Mouse (Mus musculus): Measurements from ENCODE around the gene Lrmda. TPM values are rescaled to one million over a fixed set of nuclear protein-coding genes. Genes with fewer than 3 reads are reported as not detected.

Lrmda gene
- polyA plus RNA-seq, 1 experiment from 2014 or later: 0.21 TPM

DNA sequence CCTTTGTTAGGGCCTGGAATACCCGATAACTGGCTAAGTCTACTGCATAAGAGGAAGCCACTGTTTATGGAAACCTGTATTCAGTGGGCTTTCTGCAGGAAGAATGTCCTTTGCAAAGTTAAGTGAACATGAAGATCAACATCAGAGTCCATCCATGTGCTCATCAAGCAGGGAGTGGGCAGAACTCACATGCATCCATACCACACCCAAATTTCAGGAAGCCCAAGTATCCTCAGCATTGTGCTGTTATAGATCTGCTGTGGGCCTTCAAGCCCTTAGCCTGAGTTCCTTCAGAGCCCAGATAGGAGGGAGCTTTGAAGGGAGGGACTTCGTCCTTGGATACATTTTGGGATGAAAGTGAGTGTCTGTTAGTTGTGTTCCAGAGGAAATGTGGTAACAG is 681.2 kb downstream of the Lrmda start:
- no peak for DNase-seq (ENCODE audit: low spot score)

- DNase-seq (ENCODE audit: low spot score): no peak
These were observed 688.6 kb downstream of the Lrmda start for GRCm38 (mm10) chr14:22707958-22708701.

DNA sequence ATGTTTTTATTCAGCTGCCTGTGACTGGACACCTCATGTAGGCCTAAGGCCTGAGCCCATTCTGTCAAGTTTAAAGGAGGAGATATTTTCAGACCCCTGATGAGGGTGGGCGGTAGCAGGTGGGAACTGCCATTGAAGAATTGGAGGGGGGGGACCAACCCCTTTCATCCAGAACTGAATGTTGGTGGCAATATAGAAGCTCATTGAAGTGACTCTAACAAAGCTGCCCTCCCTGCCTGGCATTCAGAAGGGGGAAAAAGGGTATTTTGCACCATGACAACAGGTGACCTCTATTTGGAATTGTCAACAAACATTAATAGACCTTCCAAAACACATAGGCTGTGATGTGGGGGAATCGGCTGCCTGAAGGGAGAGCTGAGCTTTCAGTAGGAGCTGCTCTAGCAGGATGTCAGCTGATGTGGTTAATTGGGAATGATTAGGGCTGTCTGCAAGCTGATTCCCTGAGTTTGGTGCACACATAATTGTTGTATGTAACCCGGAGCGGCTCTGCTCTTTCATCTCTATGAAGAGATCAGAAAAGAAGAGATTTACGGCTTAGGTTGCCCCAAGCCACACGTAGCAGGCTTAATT is 690.7 kb downstream of the Lrmda start:
- no peak for DNase-seq (ENCODE audit: low spot score)

GRCm38 (mm10) chr14:22712388-22712787 is 692.9 kb downstream of the Lrmda start:
- no peak for DNase-seq (ENCODE audit: low spot score)

DNA sequence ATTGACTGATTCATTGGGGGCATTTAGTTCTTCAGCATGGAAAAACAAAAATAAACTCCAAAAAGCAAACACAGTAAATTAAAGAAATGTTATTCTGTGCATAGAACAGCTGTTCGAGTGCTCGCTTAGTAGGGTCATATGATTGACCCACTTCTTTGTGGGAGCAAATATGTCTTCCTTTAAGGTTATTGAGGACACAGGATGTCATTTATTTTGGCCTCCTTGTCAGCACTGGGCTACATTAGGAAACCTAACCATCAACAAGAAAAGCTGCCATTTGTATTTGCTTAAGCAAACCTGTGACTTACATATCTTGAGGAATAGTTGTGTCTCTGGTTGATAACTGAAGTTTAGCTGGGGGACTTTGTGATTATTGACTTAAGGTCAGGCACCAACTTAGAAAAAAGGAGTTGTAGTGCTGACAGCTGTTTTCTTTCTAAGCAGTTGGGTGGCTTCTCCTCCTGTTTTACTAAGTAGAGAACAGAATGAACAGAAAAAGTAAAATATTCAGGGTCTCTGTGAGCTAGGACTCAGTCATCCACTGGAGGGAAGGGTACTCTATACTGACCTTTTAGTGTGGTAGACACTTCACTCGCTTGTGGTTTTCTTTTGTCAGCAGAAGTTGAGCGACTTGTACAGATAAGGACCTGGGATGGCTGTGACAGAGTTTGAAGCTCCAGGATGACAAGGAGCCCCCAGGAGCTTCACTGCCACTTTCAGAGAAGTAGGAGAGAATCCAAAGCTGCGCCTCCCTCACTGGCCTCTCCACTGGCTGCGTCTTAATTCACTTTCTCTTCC is 696.3 kb downstream of the Lrmda start:
- DNase-seq (ENCODE audit: low spot score): no peak

- no peak for DNase-seq (ENCODE audit: low spot score)
These were observed 700.5 kb downstream of the Lrmda start for GRCm38 (mm10) chr14:22719968-22720367.

DNA sequence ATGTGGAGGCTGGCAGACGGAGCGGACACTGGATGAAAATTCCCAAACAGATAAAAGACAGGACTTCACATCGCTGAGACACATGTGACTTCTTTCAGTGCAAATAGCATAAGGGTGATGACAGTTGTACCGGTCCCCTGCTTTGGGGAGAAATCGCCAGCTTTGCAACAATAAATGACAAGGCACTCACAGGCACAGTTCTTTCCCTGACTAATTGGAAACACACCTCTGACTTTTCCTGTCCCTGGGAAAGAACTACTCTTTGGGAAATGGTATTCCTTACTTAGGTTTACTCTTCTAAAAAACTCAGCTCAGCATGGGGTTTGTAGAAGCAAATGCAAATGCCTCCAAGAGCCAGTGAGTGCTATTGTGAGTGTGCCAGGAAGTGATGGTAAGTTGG is 702.3 kb downstream of the Lrmda start:
- no peak for DNase-seq (ENCODE audit: low spot score)

GRCm38 (mm10) chr14:22727548-22727947 is 708.0 kb downstream of the Lrmda start:
- DNase-seq (ENCODE audit: low spot score): no peak

GRCm38 (mm10) chr14:22728611-22729223 is 709.2 kb downstream of the Lrmda start:
- DNase-seq (ENCODE audit: low spot score): no peak

GRCm38 (mm10) chr14:22738603-22739002 is 719.1 kb downstream of the Lrmda start:
- DNase-seq (ENCODE audit: low spot score): no peak

DNA sequence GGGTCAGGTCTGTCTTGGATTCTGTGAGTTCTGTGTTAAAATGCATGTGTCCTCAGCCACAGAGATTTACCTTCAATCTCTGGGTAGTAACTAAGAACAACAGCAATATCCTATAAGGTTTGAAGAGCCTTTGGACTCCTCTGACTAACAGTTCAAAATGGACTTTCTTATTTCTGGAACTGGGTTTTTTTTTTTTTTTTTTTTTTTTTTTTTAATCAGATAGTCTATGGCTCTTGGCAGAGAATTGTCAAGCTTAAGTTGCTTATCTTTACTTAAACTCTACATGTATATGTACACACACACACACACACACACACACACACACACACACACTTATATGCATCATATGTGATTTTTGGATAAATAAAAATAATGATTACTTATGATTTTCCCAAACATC is 723.0 kb downstream of the Lrmda start:
- DNase-seq (ENCODE audit: low spot score): no peak

DNA sequence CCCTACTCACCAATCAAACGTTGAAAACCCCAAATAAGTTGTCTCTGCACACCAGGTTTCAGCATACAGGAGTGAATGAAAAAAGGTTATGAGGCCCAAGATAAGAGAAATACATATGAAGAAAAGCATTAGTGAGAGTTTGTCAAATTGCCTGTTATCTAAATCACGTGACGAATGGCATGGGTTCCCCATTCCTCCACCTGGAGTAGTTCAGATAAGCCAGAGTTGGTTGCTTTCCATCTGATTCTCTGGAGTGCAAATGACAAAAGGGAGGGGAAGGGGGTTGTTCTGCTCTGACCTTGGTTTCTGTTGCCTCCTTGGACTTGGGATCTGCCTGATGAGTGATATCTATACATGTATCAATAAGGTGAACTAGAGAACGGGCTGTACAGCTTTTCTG is 723.8 kb downstream of the Lrmda start:
- no peak for DNase-seq (ENCODE audit: low spot score)

GRCm38 (mm10) chr14:22744701-22745100 is 725.2 kb downstream of the Lrmda start:
- no peak for DNase-seq (ENCODE audit: low spot score)

DNA sequence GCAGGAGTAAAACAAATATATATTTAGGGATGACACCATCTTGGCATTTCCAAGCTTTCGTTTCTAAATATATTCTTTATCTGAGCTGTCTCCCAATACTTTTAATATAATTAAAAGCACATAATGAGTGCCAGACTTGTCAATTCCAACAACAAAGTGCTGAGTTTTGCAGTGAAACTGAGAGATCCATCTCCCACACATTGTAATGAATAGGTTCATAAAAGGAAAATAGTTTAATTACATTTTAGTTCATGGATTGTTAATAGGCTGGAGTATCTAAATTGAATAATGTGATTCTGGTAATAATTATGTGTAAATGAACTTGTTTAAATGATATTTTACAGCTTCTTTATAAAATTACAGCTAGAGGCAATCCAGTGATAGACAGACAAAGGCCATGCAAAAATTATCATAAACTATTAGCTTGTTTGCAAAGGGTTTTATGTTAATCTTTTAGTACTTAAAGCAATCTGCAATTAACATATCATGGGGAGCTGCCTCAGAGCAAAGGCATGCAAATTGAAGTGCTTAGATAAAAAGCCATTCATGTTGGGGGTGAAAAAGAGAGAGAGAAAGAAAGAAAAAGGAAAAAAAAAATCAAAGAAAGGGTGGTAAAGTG is 725.9 kb downstream of the Lrmda start:
- no peak for DNase-seq (ENCODE audit: low spot score)

GRCm38 (mm10) chr14:22745882-22746480 is 726.5 kb downstream of the Lrmda start:
- DNase-seq (ENCODE audit: low spot score): no peak

GRCm38 (mm10) chr14:22747816-22748215 is 728.3 kb downstream of the Lrmda start:
- DNase-seq (ENCODE audit: low spot score): no peak

GRCm38 (mm10) chr14:22750409-22750808 is 730.9 kb downstream of the Lrmda start:
- no peak for DNase-seq (ENCODE audit: low spot score)

- DNase-seq (ENCODE audit: low spot score): no peak
These were observed 731.8 kb downstream of the Lrmda start for GRCm38 (mm10) chr14:22751290-22751689.

DNA sequence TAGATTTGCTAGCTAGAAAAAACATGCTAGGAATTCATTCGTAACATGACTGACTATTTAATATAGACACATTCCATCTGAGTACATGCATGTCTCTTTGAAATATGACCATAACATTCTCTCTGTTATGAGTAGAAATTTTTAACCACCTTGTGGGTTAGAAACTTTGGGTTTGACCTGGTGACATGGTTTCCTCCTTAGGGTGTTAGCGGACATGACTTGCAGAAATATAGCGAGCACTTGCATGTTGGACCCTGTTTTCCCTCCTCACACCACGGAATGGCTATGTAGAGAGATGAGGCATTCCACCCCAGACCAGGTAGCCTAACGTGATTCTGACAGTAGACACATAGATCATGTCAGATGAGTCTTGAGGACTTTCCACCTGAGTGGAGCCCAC is 735.1 kb downstream of the Lrmda start:
- DNase-seq (ENCODE audit: low spot score): no peak

DNA sequence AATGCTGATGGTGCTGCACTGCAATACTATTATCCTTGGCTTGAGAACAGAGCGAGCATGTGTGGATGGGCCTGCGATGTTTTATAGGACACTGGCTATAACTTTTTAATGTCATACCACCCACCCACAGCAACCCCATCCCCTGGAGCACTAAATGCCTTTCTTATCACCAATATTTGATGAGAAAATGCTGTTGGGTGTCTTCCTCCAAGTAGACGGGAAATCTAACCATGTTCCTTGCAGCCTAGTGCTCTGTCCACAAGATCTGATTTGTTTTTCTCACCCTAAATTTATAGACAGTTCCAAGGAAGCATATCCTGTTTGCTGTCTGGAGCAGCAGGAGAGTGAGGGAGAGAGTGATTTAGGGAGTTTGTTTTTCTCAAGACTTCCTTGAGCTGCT is 738.0 kb downstream of the Lrmda start:
- no peak for DNase-seq (ENCODE audit: low spot score)

GRCm38 (mm10) chr14:22759216-22759615 is 739.7 kb downstream of the Lrmda start:
- no peak for DNase-seq (ENCODE audit: low spot score)
